Mouse (Mus musculus) cerebellum, postnatal 14 days (tissue): ENCODE measurements around the gene 4930513O06Rik.

Experiments used
- DNase-seq, 2 experiments: peaks; one replicate each; pipeline ENCODE4 v3.0.0; 2021; ENCODE audit warnings: mixed read lengths in 2 of 2

Gene 4930513O06Rik

DNA sequence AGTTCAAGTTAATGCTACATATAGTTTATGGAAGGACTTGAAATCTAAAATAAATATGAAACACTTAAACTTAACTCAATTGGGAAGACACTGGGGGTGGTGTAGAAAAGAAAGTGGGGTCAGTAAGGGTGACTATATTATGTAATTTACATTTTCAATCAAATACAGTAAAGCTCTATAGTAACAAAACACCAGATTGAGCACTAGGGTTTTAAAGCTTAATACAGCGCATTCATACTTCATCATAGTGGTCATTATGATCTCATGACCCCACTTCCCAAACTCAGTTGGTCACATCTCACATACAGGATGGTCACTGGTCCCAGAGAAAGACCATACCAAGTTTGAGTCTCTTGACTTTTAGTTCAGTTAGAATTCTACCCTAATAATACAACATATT is at the start of gene 4930513O06Rik:
TSS of gene 4930513O06Rik (plus strand) at position 301 of the 400 bp plus-strand sequence.
- no peak for DNase-seq

DNA sequence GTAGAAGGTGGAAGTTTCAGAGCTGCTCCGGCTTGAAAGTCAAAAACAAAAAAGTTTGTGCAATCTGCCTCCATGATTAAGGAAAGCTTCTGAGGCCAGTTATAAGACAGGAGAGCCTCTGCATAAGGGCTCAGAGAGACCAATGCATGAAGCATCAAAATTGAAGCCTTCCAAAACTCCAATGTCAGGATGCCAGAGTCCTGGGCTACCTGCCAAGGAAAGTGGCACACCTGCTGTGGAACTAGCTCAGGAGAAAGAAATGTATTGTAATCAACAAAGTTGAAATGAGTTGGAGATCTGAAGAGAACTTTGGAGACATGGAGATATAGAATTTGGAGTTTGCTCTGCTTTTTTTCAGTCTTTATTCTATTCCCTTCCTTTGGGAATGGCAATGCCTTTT is 48.4 kb upstream of the 4930513O06Rik start:
- peak; percentile 6 to 54 for DNase-seq

DNA sequence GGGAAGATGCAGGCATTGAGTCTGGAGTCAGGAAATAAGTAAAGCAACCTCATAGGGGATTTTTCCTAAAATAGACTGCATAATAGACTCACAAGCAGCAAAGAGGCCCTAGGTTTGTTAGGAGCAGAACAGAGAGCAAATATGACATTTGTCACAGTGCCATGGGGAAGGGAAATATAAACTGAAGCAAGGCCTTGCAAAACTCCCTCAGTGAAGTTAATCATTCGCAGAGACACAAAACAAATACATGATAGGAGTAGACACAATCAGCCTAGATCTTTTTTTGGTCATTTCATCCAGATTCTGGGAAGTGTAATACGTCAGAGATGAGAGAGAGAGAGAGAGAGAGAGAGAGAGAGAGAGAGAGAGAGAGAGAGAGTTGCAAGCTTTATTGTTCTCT is 46.7 kb upstream of the 4930513O06Rik start:
- DNase-seq = no peak

DNA sequence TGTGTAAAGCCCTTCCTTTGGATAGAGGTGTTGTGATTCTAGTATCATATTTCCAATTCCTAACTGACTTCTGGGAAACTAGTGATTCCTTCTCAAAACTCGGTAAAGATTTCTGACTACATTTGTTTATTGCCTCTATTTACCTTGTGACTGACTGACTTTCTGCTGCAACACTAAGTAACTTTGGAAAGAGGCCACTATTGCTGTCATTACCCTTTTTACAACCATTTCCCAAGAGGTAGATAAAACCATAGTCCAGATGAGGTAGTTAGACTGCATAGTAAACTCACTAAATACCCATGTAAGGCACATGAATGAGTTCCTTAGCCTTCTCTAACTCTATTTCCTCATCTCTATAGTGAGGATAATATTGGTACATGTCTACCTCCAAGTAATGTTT is 44.9 kb upstream of the 4930513O06Rik start:
- DNase-seq = no peak

DNA sequence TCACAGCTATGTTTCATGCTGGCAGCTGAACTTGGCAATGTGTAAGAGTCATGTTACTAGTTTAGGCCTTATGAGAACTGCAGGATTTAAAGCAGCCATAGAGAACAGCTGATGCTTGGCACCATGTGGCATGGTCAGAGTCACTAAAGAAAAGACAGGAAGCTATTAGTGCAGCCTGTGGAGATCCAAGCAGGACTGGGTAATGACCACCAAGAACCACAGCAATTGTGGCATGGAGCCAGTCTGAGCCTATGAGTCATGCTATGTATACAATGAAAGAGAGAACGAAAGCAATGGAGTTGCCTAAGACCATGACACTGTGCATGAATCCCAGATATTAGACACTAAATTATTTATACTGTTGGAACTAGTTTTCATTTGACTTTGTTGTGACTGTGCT is 34.1 kb upstream of the 4930513O06Rik start:
- peak; percentile 7 to 28 for DNase-seq

DNA sequence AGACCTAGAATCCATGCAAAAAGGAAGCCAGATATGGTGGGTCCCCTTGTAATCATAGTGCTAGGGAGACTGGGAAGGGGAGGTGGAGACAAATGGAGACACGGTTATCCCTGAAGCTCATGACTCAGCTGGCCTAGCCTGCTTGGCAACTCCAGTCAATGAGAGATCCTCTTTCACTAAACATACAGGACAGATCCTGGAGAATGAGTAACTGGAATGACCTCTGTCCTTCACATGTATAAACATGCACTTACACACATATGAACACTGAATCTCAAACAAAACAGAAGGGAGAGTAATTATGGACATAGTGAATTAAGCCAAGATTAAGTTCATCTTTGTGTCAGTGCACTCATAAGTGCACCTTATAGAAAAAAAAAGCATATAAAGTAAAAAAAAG is 32.9 kb upstream of the 4930513O06Rik start:
- no peak for DNase-seq

DNA sequence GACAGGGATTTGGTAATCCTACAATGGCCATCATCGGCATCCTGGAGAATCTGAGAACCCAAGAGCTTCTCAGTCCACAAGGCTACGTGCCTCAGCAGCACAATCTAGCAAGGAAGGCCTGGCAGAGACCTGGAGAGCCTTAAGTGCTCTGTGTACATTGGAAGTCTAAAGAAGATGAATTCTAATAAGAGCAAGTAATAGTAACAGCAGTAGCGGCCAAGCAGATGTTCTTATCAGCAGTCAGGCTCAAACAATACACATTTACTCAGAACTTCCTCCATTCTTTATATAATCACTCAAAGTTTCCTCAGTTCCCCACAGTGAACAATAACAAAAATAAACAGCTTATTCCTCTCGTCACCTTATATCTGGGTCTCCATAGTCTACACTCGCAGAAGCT is 22.0 kb upstream of the 4930513O06Rik start:
- DNase-seq = no peak

DNA sequence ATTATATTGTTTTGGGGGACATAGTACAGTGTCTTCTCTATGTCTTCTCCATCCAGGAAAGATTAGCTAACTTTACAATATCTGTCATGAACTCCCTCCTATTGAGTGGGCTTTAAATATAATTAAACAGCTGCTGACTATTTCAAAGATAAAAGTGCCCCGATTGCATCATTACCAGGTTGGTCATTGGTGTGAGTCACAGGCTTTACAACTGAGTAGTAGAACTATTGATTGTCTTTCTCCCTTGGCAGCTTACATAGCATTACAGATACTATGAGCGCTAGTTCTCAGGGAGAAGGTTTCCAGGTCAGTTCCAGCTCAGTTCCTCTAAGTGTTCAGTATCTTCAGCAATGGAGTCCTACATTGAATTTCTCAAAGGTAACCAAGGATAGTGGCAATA is 7.5 kb upstream of the 4930513O06Rik start:
- no peak for DNase-seq

DNA sequence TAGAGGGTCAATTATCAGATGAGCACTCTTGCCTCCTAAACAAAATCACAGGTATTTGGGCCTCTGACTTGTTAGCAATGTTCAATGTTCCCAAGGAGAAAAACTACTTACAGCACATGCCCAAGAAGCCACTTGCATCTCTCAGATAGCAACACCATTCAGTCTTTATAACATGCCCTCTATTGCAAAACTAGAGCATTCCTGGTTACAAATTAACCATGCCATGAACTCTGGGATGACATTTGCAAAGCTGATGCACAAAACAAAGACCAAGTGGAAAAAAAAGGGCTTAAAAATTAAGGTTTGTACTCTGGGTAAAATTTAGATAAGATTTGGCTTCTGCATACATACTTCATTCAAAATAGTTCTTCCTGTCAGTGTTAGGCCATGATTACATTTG is 966 bp upstream of the 4930513O06Rik start, which contains the start of gene Serpina7:
TSS of gene Serpina7 (minus strand) at position 160 of the 400 bp plus-strand sequence.
- no peak for DNase-seq

DNA sequence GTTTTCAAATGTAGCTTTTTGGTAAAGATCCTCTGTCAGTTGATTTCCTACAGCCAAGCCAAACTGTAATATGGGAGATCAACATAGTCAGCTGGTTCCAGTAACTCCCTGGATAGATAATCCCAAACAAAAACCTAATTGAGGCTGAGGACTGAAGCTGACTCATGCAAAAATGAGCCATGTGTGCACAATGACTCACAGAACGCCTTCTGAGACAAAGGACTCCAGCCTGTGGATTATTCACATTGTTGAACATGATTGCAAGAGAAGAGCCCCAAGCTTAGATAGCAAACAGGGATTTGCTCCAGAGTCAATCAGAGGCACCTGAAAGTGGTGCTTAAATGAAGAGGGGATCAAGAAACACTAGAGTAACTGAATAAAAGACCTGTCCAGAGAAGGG is 11.2 kb downstream of the 4930513O06Rik start:
- DNase-seq = no peak

DNA sequence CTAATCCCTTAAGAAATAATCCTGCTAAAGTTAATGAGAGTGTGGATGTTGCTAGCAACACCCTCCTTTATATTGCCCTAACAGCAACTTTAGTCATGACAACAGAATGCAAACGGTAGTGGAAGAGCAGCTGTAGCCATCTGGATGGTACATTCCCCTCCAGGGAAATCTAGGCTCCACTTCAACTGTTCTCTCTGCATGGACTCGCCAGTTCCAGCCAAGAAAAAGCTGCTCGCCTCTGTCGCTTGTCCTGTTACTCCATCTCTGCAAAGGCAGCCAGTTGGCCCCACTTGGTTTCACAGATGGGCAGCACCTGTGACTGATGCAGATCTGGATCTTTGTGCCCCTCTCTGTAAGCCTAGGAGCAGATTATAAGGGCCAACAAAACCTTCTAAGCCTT is 48.0 kb downstream of the 4930513O06Rik start:
- peak; percentile 16 to 21 for DNase-seq
